Comparison of ENCODE assay signal across 23 mouse cellular contexts in the genomic region with DNA sequence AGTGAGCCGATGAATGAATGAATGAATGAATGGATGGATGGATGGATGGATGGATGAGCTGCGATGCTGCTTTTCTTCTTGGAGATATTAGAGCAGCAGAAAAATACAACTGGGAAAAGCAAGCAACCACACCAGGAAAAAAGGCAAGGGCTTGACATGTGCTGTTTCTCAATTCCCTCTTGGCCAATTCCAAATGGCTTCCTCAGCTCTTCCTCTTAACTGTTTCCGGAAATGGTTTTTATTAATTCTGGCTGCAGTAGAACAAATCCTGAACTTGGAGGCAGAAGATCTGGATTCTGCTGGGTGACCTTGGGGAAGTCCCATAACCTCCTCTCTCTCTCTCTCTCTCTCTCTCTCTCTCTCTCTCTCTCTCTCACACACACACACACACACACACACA. TPM values are rescaled to one million over a fixed set of nuclear protein-coding genes. Genes with fewer than 3 reads are reported as not detected.
DNase-seq lines count a peak whose midpoint lies in the region; ATAC-seq and TF ChIP-seq lines count a peak whose summit lies in the region.
"Had no signal": no experiment of that assay in that cellular context is flagged by ENCODE, and none has a peak within 500 bp of the region (broad histone marks: within the 10 kb centered on the region; RNA-seq: fewer than 3 reads in every experiment).

No protein-coding gene starts in this region.

- H3K4me2 ChIP-seq in heart, embryonic 12.5 days = no peak overlapping the region
- H3K4me2 ChIP-seq: forebrain, embryonic 13.5 days; heart, embryonic 13.5 days; hindbrain, embryonic 12.5 days; hindbrain, embryonic 15.5 days had no signal

- 92% methylated on average over 3 of the region's 3 CpGs for WGBS in heart, embryonic 12.5 days
- WGBS in kidney, adult 2 months = 79% methylated on average over 3 of the region's 3 CpGs

- peak; percentile 93 for DNase-seq in heart, adult 11 months
- DNase-seq in kidney, adult 2 months = peak; percentile 42
- DNase-seq in kidney, postnatal 36 days = no peak
- DNase-seq in adipocyte (ENCODE audit: low spot score) = peak; percentile 27
- no peak for DNase-seq in urinary bladder, postnatal 36 days (ENCODE audit: low spot score in 2 of 2)
- DNase-seq in left cerebral cortex, adult 18-20 months (ENCODE audit: low spot score in 2 of 2) = no peak
- DNase-seq: adrenal gland, adult 8-10 months; adrenal gland, postnatal 25 days; cerebellum, adult 18-20 months; cerebellum, adult 9-10 months; cerebellum, postnatal 14 days; gastrocnemius, postnatal 10 days had no signal

- no peak overlapping the region for H3K4me3 ChIP-seq in heart, embryonic 12.5 days
- no peak overlapping the region for H3K4me3 ChIP-seq in kidney, adult 2 months (ENCODE audit: insufficient read depth, low read depth, low read length)
- H3K4me3 ChIP-seq in brown adipose tissue, adult 24 weeks (ENCODE audit: insufficient read depth, low read depth, low read length) = no peak overlapping the region
- H3K4me3 ChIP-seq: forebrain, embryonic 10.5 days; forebrain, embryonic 13.5 days; heart, embryonic 13.5 days; hindbrain, embryonic 12.5 days; hindbrain, embryonic 15.5 days had no signal

- H3K27me3 ChIP-seq in heart, embryonic 12.5 days (replicated peaks) = no peaks in the 10 kb centered on the region
- no peaks in the 10 kb centered on the region for H3K27me3 ChIP-seq in kidney, adult 2 months (replicated peaks; ENCODE audit: control insufficient read depth, insufficient read depth, low read length)
- H3K27me3 ChIP-seq: forebrain, embryonic 13.5 days; heart, embryonic 13.5 days; hindbrain, embryonic 12.5 days; hindbrain, embryonic 15.5 days had no signal

- peaks cover 27% of the 10 kb centered on the region for H3K4me1 ChIP-seq in heart, embryonic 12.5 days (replicated peaks)
- no peaks in the 10 kb centered on the region for H3K4me1 ChIP-seq in kidney, adult 2 months (ENCODE audit: control insufficient read depth, insufficient read depth, low read length)
- H3K4me1 ChIP-seq in brown adipose tissue, adult 24 weeks (ENCODE audit: control insufficient read depth, insufficient read depth, insufficient read length, low read length) = peaks cover 10% of the 10 kb centered on the region

- no peak for TF ChIP-seq CTCF in kidney, adult 2 months (conservative IDR thresholded peaks at IDR 0.05; ENCODE audit: insufficient read depth, insufficient read length, low read depth, low read length)

- H3K9ac ChIP-seq in heart, embryonic 12.5 days = no peak overlapping the region
- H3K9ac ChIP-seq: forebrain, embryonic 13.5 days; heart, embryonic 13.5 days; hindbrain, embryonic 12.5 days; hindbrain, embryonic 15.5 days had no signal

- H3K9me3 ChIP-seq in heart, embryonic 12.5 days (replicated peaks) = peaks cover 4% of the 10 kb centered on the region; the same call in 1 of the 2 replicates
- H3K9me3 ChIP-seq: forebrain, embryonic 10.5 days; forebrain, embryonic 13.5 days; heart, embryonic 13.5 days; hindbrain, embryonic 12.5 days; hindbrain, embryonic 15.5 days had no signal

- H3K27ac ChIP-seq in heart, embryonic 12.5 days (ENCODE audit: poor library complexity, severe bottlenecking) = no peak overlapping the region
- 0 out of 2 replicates have a peak overlapping the region, but pooled peaks have one; percentile 6 for H3K27ac ChIP-seq in kidney, adult 2 months (ENCODE audit: insufficient read depth, low read depth, low read length)
- H3K27ac ChIP-seq in brown adipose tissue, adult 24 weeks (replicated peaks; ENCODE audit: low read depth, low read length) = peak overlapping the region; percentile 58; the same call in 1 of the 2 replicates
- H3K27ac ChIP-seq: forebrain, embryonic 10.5 days; forebrain, embryonic 13.5 days; heart, embryonic 13.5 days; hindbrain, embryonic 12.5 days; hindbrain, embryonic 15.5 days had no signal

- H3K36me3 ChIP-seq in heart, embryonic 12.5 days = no peaks in the 10 kb centered on the region
- H3K36me3 ChIP-seq in kidney, adult 2 months (ENCODE audit: control insufficient read depth, insufficient read depth, low read length) = no peaks in the 10 kb centered on the region
- H3K36me3 ChIP-seq: forebrain, embryonic 10.5 days; heart, embryonic 13.5 days; hindbrain, embryonic 12.5 days; hindbrain, embryonic 15.5 days had no signal

- no peak for TF ChIP-seq POLR2A in kidney, adult 2 months (IDR thresholded peaks at IDR 0.05; ENCODE audit: low read depth, low read length)

- ATAC-seq in heart, embryonic 12.5 days (ENCODE audit: insufficient number of reproducible peaks, low FRiP score) = no peak
- ATAC-seq: CD4-positive, CD25-positive, alpha-beta regulatory T cell, adult 4 months; forebrain, embryonic 13.5 days; forebrain, embryonic 16.5 days had no signal

RNA-seq across cellular contexts. Expression of a gene that starts 20.0 kb away (rescaled TPM):
- polyA plus RNA-seq in heart, embryonic 12.5 days (2016; fragmentation: Nextera tagmentation; extraction: Ambion mirVana) = 1.2 and 1.4 TPM in 2 replicates
- polyA plus RNA-seq in kidney, adult 2 months (2012; rRNA removed) = 10.6 and 11.9 TPM in 2 replicates
- polyA plus RNA-seq in brown adipose tissue, adult 24 weeks (2012; ENCODE audit: insufficient read depth, insufficient read length, missing spikeins) = not detected in 2 replicates
- total RNA-seq in left cerebral cortex, adult 18-20 months (2021) = 10 to 100 TPM; 57.4 to 57.5 TPM
- total RNA-seq: hematopoietic stem cell, adult 5-6 weeks; MEL had no signal

RNA-seq across cellular contexts. Expression of a gene that starts 23.7 kb away (rescaled TPM):
- polyA plus RNA-seq in heart, embryonic 12.5 days (2016; fragmentation: Nextera tagmentation; extraction: Ambion mirVana) = 3.7 and 4.1 TPM in 2 replicates
- polyA plus RNA-seq in kidney, adult 2 months (2012; rRNA removed) = 6.9 and 7.9 TPM in 2 replicates
- polyA plus RNA-seq in brown adipose tissue, adult 24 weeks (2012; ENCODE audit: insufficient read depth, insufficient read length, missing spikeins) = 7.4 and 7.8 TPM in 2 replicates
- 1 to 10 TPM; 3.5 TPM for total RNA-seq in left cerebral cortex, adult 18-20 months (2021)

Comparison
In these comparisons a context has a peak if more than half of its experiments do, and no peak if none do; other contexts are left out.
1. DNase-seq: peak in heart, adult 11 months (single experiment), kidney, adult 2 months (single experiment) and adipocyte (single experiment); none in kidney, postnatal 36 days (0 of 2), urinary bladder, postnatal 36 days (0 of 2) and left cerebral cortex, adult 18-20 months (0 of 2).